Mouse (Mus musculus) brain, embryonic 14.5 days (tissue): Measurements from ENCODE around the gene Hist2h4.

Experiments
- CTCF ChIP-seq: fragments of 200-500 bp; IDR thresholded peaks from 2 replicates; pipeline ENCODE4 v1.5.1; 2012; ENCODE audit warnings: inconsistent platforms, mild to moderate bottlenecking, moderate library complexity, borderline replicate concordance; ENCODE audit not compliant: insufficient read depth, insufficient read length; ENCODE audit errors: extremely low read depth
- POLR2A ChIP-seq: fragments of 200-500 bp; IDR thresholded peaks from 2 replicates; pipeline ENCODE4 v1.6.1; 2012; ENCODE audit warnings: mild to moderate bottlenecking, inconsistent platforms, borderline replicate concordance; ENCODE audit not compliant: poor library complexity, insufficient read depth, insufficient read length, severe bottlenecking; ENCODE audit errors: extremely low read depth

GRCm38 (mm10) chr3:96237904-96238511, 25.1 kb downstream of the Hist2h4 start:
- TF ChIP-seq CTCF (no peak), POLR2A (no peak)
